Mouse (Mus musculus) megakaryocyte, embryonic 14.5 days (primary cell): ENCODE measurements around the gene Mindy4. TPM values are rescaled to one million over a fixed set of nuclear protein-coding genes. Genes with fewer than 3 reads are reported as not detected.
A peak's percentile ranks its signal among the peaks of the same experiment; 100 is the strongest.

Experiments used
- H3K27me3 ChIP-seq: replicated peaks from 2 replicates; pipeline ENCODE3; 2012; ENCODE audit warnings: inconsistent platforms
- H3K36me3 ChIP-seq: replicated peaks from 2 replicates; pipeline ENCODE3; 2012; ENCODE audit warnings: low read length, inconsistent platforms, mixed read lengths
- H3K4me1 ChIP-seq: 2 replicates; pipeline ENCODE4 v1.6.1; 2012; ENCODE audit warnings: inconsistent platforms
- H3K4me3 ChIP-seq: replicated peaks from 2 replicates; pipeline ENCODE3; 2012; ENCODE audit warnings: moderate library complexity, mild to moderate bottlenecking, inconsistent platforms
- H3K9me3 ChIP-seq: 2 replicates; pipeline ENCODE4 v1.6.1; 2012; ENCODE audit warnings: inconsistent platforms
- FLI1 ChIP-seq: IDR thresholded peaks from 2 replicates; pipeline ENCODE4 v1.6.1; 2012; ENCODE audit warnings: low read length, inconsistent platforms, mixed read lengths
- GATA1 ChIP-seq: IDR thresholded peaks from 3 replicates; pipeline ENCODE4 v1.6.1; 2012; ENCODE audit warnings: mixed read lengths, low read length, inconsistent platforms, borderline replicate concordance
- polyA plus RNA-seq: library from polyadenylated mRNA; stranded (reverse); fragments of >175 nt; gene quantifications from 2 replicates; pipeline ENCODE4 v1.2.3, GENCODE M21; 2012; ENCODE audit warnings: low replicate concordance; ENCODE audit not compliant: insufficient read depth

Gene Mindy4
- polyA plus RNA-seq, 1 experiment: 0.10 TPM

DNA sequence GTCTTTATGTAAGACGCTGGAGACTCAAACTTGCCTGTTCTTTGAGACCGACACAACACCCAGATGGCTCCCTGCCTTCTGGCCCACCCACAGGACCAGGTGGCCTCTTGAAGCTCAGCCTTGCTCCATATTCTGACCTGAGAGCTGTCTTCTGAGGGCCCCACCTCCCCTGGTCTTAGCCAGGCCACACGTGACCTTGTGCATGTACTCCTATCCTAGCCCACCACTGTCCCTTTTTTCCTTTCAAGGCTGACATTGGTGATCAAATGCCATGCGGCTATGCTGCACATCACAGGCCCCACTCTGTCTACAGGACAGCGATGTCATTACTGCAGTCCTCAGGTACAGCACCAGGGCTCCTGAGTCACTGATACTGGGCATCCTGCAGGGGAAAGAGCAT lies 30.1 kb downstream of the Mindy4 start:
- no peaks in the 10 kb centered on the region for H3K27me3 ChIP-seq
- H3K36me3 ChIP-seq: no peaks in the 10 kb centered on the region
- no peak overlapping the region for H3K4me3 ChIP-seq
- peaks cover 71% of the 10 kb centered on the region for H3K4me1 ChIP-seq
- TF ChIP-seq FLI1 (no peak), GATA1 (no peak)
- H3K9me3 ChIP-seq: no peaks in the 10 kb centered on the region

DNA sequence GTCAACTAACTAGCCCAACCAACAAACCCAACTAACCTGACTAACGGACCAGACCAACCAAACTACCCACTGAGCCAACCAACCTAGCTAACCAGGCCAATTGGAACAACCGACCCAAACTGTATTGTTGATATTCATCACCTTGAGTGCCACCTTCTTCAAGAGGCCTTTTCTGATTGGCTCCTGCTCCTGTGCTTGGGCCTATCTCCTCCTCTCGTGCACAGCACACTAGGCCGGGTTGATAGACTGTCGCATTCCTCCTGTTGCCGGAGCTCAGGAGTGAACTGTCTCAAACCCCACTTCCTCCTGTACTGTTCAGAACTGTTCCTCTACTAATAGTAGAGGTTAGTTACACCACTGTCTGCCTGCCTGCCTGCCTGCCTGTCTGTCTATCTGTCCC lies 31.5 kb downstream of the Mindy4 start:
- no peak for TF ChIP-seq FLI1
- no peak for TF ChIP-seq GATA1
- H3K4me3 ChIP-seq: no peak overlapping the region
- no peaks in the 10 kb centered on the region for H3K27me3 ChIP-seq

DNA sequence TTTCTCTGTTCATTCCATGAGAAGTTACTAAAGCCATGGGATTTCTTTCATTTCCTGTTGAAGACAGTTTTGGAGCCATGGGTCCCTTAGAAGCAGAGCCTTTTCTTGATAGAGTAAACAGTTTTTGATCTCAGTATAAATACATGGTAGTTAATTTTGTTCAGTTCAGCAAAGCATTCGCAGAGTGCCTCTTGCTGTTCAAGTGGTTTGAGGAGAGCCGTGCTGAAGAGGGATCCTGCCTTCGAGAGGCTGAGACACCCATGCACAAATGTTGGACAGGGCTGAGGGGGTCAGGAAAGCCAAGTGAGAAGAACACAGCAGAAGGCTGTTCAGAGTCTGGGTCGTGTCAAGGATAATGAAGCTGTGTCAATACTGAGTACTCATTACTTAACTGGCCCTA lies 32.5 kb downstream of the Mindy4 start:
- Histone ChIP-seq H3K27me3 (no peaks in the 10 kb centered on the region), H3K36me3 (no peaks in the 10 kb centered on the region), H3K4me3 (no peak overlapping the region), H3K4me1 (peaks cover 77% of the 10 kb centered on the region), H3K9me3 (no peaks in the 10 kb centered on the region)
- TF ChIP-seq FLI1 (no peak), GATA1 (no peak)

More for the DNA sequence above, 31.5 kb downstream of the Mindy4 start:
- Histone ChIP-seq H3K4me1 (peaks cover 77% of the 10 kb centered on the region), H3K9me3 (no peaks in the 10 kb centered on the region), H3K36me3 (no peaks in the 10 kb centered on the region)

DNA sequence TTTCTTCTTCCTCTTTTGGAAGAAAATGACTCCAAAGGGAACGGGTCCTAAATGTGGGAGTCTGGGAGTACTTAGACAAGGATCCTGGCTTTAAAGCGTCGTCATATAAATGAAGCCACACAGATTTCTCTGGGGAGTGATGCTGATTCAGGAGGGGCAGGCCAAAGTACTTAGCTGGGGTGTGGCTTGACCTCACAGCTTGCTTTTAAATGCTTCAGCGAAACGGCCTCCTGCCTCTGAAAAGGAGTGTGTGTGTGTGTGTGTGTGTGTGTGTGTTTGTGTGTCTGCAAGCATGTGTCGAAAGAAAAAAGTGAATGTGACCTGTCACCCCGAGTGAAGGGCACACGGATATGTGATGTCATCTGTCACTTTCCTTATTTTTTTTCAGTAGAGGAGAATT lies 36.7 kb downstream of the Mindy4 start:
- peaks cover 79% of the 10 kb centered on the region for H3K4me1 ChIP-seq
- H3K27me3 ChIP-seq: no peaks in the 10 kb centered on the region
- TF ChIP-seq FLI1 (no peak), GATA1 (no peak)
- no peaks in the 10 kb centered on the region for H3K9me3 ChIP-seq
- no peak overlapping the region for H3K4me3 ChIP-seq
- H3K36me3 ChIP-seq: no peaks in the 10 kb centered on the region

DNA sequence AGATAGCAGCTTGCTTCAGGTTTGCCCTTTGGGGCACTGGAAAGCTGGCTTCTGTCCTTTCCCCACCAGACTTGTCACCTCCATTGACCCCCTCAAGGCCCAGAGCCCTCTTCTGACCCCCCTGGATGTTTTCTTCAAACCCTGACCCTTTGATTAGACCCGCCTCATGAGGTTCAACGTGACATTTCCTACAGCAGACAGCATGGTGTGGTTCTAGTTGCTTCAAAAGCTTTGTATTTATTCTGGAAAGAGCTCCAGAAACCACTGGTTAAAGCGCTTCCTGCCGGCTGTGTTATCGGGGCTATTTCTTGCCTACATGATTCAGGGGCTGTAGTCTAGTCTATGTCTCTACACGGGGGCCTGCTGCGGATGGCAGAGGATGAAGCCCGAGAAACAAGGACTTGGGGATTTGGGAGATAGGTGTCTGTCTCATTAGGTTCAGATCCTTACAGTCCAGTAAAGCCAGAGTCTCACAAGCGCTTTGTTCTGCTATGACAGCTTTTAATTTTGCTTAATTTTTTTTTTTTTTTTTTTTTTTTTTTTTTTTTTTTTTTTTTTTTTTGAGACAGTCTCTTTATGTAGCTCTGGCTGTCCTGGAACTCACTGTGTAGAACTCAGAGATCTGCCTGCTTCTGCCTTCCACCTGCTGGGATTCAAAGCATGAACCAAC lies 37.5 kb downstream of the Mindy4 start:
- peaks cover 73% of the 10 kb centered on the region for H3K4me1 ChIP-seq
- no peaks in the 10 kb centered on the region for H3K36me3 ChIP-seq
- peaks cover 1% of the 10 kb centered on the region for H3K27me3 ChIP-seq
- TF ChIP-seq GATA1 (no peak), FLI1 (no peak)
- H3K4me3 ChIP-seq: peak overlapping the region; percentile 19
- no peaks in the 10 kb centered on the region for H3K9me3 ChIP-seq

DNA sequence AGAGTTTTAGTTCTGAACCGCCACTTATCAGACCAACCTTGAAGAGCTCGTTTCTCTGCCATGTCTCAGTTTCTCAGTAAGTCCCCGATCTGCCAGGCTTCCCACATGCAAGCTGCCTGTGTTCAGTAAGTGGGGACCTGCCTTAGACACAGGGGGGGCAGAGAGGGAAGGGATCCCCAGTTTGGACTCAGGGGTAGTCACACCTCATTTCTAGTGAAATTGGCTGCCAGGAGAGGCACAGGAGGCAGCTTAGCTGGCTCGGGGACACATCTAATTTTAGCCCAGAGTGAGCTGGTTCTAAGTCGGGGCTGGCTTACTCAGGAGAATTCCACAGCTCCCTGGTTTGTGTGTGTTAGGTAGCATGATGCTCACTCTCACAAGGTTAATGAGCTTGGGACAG lies 38.3 kb downstream of the Mindy4 start:
- Histone ChIP-seq H3K4me1 (peaks cover 71% of the 10 kb centered on the region), H3K4me3 (no peak overlapping the region), H3K9me3 (no peaks in the 10 kb centered on the region), H3K27me3 (peaks cover 2% of the 10 kb centered on the region), H3K36me3 (no peaks in the 10 kb centered on the region)
- TF ChIP-seq GATA1 (no peak), FLI1 (no peak)

DNA sequence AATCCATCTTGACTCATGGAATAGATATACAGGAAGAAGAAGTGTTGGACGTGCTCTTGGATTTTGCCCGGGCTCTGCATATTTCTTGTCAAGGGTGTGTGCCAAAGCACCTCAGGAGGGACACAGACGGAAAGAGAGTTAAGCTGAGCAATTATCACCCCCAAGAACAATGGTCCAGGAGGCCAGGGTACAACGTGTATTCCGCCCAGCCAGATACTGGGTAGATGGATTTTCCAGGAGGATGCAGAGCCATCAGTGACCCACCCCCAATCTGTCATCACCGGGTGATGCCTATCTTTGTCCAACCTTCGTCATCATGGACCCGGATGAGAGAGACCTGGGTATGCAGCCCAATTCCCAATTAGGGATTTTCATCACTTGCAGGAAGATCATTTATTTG lies 42.5 kb downstream of the Mindy4 start:
- H3K27me3 ChIP-seq: peaks cover 6% of the 10 kb centered on the region
- TF ChIP-seq GATA1: no peak
- TF ChIP-seq FLI1: no peak
- H3K4me3 ChIP-seq: no peak overlapping the region
- H3K4me1 ChIP-seq: peaks cover 60% of the 10 kb centered on the region
- H3K9me3 ChIP-seq: peaks cover 7% of the 10 kb centered on the region; the same call in 1 of the 2 replicates
- peaks cover 7% of the 10 kb centered on the region for H3K36me3 ChIP-seq

- Histone ChIP-seq H3K9me3 (peaks cover 7% of the 10 kb centered on the region; the same call in 1 of the 2 replicates), H3K4me3 (no peak overlapping the region), H3K4me1 (peaks cover 60% of the 10 kb centered on the region), H3K27me3 (peaks cover 6% of the 10 kb centered on the region), H3K36me3 (peaks cover 7% of the 10 kb centered on the region)
- TF ChIP-seq GATA1 (no peak), FLI1 (no peak)
Measured at GRCm38 (mm10) chr6:55246441-55246840, 43.3 kb downstream of the Mindy4 start.

DNA sequence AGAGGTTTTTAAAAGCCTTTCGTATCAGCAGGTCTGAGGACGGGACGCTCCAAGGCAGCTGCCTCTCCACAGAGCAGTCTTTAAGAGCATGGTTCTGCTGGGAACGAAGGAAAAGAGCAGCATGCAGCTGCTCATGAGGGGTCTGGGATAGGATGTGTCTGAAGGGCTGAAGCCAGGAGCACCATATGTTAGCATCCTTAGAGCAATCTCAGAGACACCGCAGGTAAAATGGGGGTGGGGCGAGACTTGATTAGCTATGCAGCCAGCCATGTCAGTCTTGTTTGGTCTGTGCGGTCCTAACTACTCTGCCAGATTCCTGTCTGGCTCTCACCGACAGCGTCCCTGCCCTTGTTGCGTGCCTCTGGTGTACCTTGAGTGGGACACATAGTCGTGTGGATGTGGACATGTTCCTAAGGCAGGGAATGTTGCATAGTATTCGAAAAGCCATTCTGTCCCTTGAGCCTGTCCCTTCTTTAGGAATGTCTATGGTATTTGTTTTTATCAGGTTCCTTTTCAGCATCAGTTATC lies 43.8 kb downstream of the Mindy4 start:
- TF ChIP-seq FLI1 (no peak), GATA1 (no peak)
- H3K4me1 ChIP-seq: peaks cover 59% of the 10 kb centered on the region
- peaks cover 7% of the 10 kb centered on the region; the same call in 1 of the 2 replicates for H3K9me3 ChIP-seq
- peaks cover 7% of the 10 kb centered on the region for H3K36me3 ChIP-seq
- peaks cover 6% of the 10 kb centered on the region for H3K27me3 ChIP-seq
- H3K4me3 ChIP-seq: no peak overlapping the region

DNA sequence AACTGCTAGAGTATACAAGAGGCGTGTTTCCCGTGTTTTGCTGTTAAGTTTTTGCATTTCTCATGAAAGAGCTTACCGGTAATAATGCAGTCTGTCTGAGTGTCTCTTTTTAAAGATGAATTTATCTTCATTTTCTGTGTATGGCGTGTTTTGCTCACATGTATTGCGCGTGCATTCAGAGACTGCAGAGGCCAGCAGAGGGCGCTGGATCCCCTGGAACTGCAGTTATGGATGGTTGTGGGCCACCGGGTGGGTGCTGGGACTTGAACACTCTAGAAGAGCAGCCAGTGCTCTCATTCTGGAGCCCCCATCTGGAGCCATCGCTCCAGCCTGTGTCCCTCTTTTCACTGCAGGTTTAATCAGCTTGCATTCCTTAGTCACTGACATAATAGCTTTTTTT lies 46.1 kb downstream of the Mindy4 start:
- Histone ChIP-seq H3K27me3 (peaks cover 9% of the 10 kb centered on the region), H3K4me3 (no peak overlapping the region), H3K9me3 (peaks cover 7% of the 10 kb centered on the region; the same call in 1 of the 2 replicates), H3K4me1 (peaks cover 56% of the 10 kb centered on the region), H3K36me3 (peaks cover 7% of the 10 kb centered on the region)
- TF ChIP-seq FLI1 (no peak), GATA1 (no peak)
